Mouse (Mus musculus): ENCODE data around the gene Oprm1. TPM values are rescaled to one million over a fixed set of nuclear protein-coding genes. Genes with fewer than 3 reads are reported as not detected.

Oprm1 gene
- polyA plus RNA-seq, 1 experiment, result not detected

DNA sequence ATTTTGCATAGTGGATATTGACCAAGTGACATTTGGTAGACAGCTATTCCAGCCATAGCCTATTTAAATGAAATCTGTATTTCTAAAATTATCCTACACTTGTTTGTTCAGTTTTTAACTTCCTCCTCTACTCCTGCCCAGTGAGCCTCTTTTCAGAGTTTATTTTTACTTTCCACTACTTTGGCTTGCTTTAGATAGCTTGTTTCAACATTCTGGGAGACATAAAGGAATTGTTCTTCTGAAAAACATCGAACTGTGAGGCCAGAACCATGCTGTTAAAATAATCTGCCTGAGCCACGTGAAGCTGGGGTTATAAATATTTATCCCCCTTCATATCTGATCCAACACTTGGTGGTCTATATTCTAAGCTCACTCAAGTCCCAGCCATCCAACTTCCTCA, 172.6 kb downstream of the Oprm1 start:
- TF ChIP-seq SRF (IDR thresholded peaks at IDR 0.05; ENCODE audit: control insufficient read depth, insufficient read length, low read depth) (no peak), POLR2AphosphoS2 (IDR thresholded peaks at IDR 0.05; ENCODE audit: insufficient read length, low read depth) (no peak), POLR2A (IDR thresholded peaks at IDR 0.05; ENCODE audit: insufficient read length, low read depth) (no peak), MAX (IDR thresholded peaks at IDR 0.05; ENCODE audit: low read depth) (no peak), CEBPB (IDR thresholded peaks at IDR 0.05; ENCODE audit: insufficient read depth, poor library complexity, severe bottlenecking) (no peak), REST (IDR thresholded peaks at IDR 0.05; ENCODE audit: insufficient read depth, insufficient read length) (no peak), MYOG (IDR thresholded peaks at IDR 0.05; ENCODE audit: control insufficient read depth in 1 of 3, insufficient read depth in 1 of 3, insufficient read length in 2 of 3, low read depth in 2 of 3) (no peak), MYOD1 (IDR thresholded peaks at IDR 0.05; ENCODE audit: control insufficient read depth in 1 of 3, insufficient read length in 2 of 3, low read depth in 2 of 3) (no peak), TCF3 (IDR thresholded peaks at IDR 0.05; ENCODE audit: insufficient read length, low read depth) (no peak), USF1 (IDR thresholded peaks at IDR 0.05; ENCODE audit: low read depth) (no peak), TCF12 (IDR thresholded peaks at IDR 0.05; ENCODE audit: insufficient read depth, poor library complexity, severe bottlenecking) (no peak), E2F4 (IDR thresholded peaks at IDR 0.05; ENCODE audit: insufficient read depth) (no peak)
- no peaks in the 10 kb centered on the region for H3K27me3 ChIP-seq (ENCODE audit: control insufficient read depth, insufficient read depth, insufficient read length)
- no peaks in the 10 kb centered on the region for H3K36me3 ChIP-seq (ENCODE audit: control insufficient read depth, insufficient read depth)
- no peak overlapping the region for H3ac ChIP-seq (ENCODE audit: control insufficient read depth, insufficient read length)
- no peak overlapping the region for H3K4me2 ChIP-seq (ENCODE audit: low read depth)
- H3K4me3 ChIP-seq, result no peak overlapping the region
- H3K79me2 ChIP-seq (ENCODE audit: control insufficient read depth, insufficient read depth), result no peaks in the 10 kb centered on the region

- H3K4me2 ChIP-seq (ENCODE audit: low read depth), result no peak overlapping the region
- no peak overlapping the region for H3K4me3 ChIP-seq
- no peaks in the 10 kb centered on the region for H3K36me3 ChIP-seq (ENCODE audit: control insufficient read depth, insufficient read depth)
- H3K79me2 ChIP-seq (ENCODE audit: control insufficient read depth, insufficient read depth), result no peaks in the 10 kb centered on the region
- no peak overlapping the region for H3ac ChIP-seq (ENCODE audit: control insufficient read depth, insufficient read length)
- TF ChIP-seq TCF12 (IDR thresholded peaks at IDR 0.05; ENCODE audit: insufficient read depth, poor library complexity, severe bottlenecking) (no peak), POLR2AphosphoS2 (IDR thresholded peaks at IDR 0.05; ENCODE audit: insufficient read length, low read depth) (no peak), REST (IDR thresholded peaks at IDR 0.05; ENCODE audit: insufficient read depth, insufficient read length) (no peak), MAX (IDR thresholded peaks at IDR 0.05; ENCODE audit: low read depth) (no peak), CEBPB (IDR thresholded peaks at IDR 0.05; ENCODE audit: insufficient read depth, poor library complexity, severe bottlenecking) (no peak), USF1 (IDR thresholded peaks at IDR 0.05; ENCODE audit: low read depth) (no peak), MYOG (IDR thresholded peaks at IDR 0.05; ENCODE audit: control insufficient read depth in 1 of 3, insufficient read depth in 1 of 3, insufficient read length in 2 of 3, low read depth in 2 of 3) (no peak), SRF (IDR thresholded peaks at IDR 0.05; ENCODE audit: control insufficient read depth, insufficient read length, low read depth) (no peak), POLR2A (IDR thresholded peaks at IDR 0.05; ENCODE audit: insufficient read length, low read depth) (no peak), MYOD1 (IDR thresholded peaks at IDR 0.05; ENCODE audit: control insufficient read depth in 1 of 3, insufficient read length in 2 of 3, low read depth in 2 of 3) (no peak), TCF3 (IDR thresholded peaks at IDR 0.05; ENCODE audit: insufficient read length, low read depth) (no peak)
- H3K27me3 ChIP-seq (ENCODE audit: control insufficient read depth, insufficient read depth, insufficient read length), result no peaks in the 10 kb centered on the region
Measured at GRCm38 (mm10) chr10:6934776-6935175, 176.5 kb downstream of the Oprm1 start.

DNA sequence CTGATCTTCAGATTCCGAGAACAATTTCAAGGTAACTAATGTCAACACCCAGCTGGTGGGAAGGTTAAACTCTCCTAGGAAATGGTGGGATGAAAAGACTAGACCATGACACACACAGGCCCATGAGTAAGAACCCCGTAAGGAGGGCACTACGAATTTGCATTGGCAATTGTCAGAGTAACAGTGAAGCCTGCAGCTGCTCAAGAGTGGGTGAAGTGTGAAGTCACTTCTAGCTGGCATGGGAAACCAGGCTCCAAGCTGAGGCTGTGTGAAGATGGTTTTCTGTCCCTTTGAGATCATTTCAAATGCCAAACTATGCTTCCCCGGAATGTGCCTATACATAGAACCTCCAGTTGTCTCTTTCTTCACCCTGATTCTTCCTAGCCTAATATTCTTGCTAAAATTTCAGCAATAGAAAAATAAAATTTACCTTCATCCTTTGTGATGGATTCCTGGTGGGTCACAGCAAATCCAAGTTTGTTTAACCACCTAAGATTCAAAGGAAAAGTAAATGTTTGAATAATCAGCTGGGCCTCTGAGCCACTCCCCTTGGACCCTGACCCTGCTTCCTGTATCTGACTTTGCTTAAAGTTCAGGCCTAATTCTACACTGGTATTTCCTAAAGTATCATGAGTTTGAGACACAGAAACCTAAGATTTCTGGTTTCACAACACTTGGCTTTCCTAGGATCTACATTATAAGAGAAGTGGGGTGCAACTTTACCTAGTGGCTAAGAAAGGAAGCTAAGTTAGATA, 178.5 kb downstream of the Oprm1 start:
- no peak overlapping the region for H3K4me3 ChIP-seq
- H3K27me3 ChIP-seq (ENCODE audit: control insufficient read depth, insufficient read depth, insufficient read length), result no peaks in the 10 kb centered on the region
- no peaks in the 10 kb centered on the region for H3K79me2 ChIP-seq (ENCODE audit: control insufficient read depth, insufficient read depth)
- no peak overlapping the region for H3K4me2 ChIP-seq (ENCODE audit: low read depth)
- H3ac ChIP-seq (ENCODE audit: control insufficient read depth, insufficient read length), result no peak overlapping the region
- TF ChIP-seq POLR2AphosphoS2 (IDR thresholded peaks at IDR 0.05; ENCODE audit: insufficient read length, low read depth) (no peak), E2F4 (IDR thresholded peaks at IDR 0.05; ENCODE audit: insufficient read depth) (no peak), TCF3 (IDR thresholded peaks at IDR 0.05; ENCODE audit: insufficient read length, low read depth) (no peak), POLR2A (IDR thresholded peaks at IDR 0.05; ENCODE audit: insufficient read length, low read depth) (no peak), CEBPB (IDR thresholded peaks at IDR 0.05; ENCODE audit: insufficient read depth, poor library complexity, severe bottlenecking) (no peak), USF1 (IDR thresholded peaks at IDR 0.05; ENCODE audit: low read depth) (no peak), SRF (IDR thresholded peaks at IDR 0.05; ENCODE audit: control insufficient read depth, insufficient read length, low read depth) (no peak)
- H3K36me3 ChIP-seq (ENCODE audit: control insufficient read depth, insufficient read depth), result no peaks in the 10 kb centered on the region

- Histone ChIP-seq H3K4me3 (no peak overlapping the region), H3K36me3 (ENCODE audit: control insufficient read depth, insufficient read depth) (no peaks in the 10 kb centered on the region), H3K79me2 (ENCODE audit: control insufficient read depth, insufficient read depth) (no peaks in the 10 kb centered on the region), H3ac (ENCODE audit: control insufficient read depth, insufficient read length) (no peak overlapping the region), H3K4me2 (ENCODE audit: low read depth) (no peak overlapping the region), H3K27me3 (ENCODE audit: control insufficient read depth, insufficient read depth, insufficient read length) (no peaks in the 10 kb centered on the region)
- TF ChIP-seq SRF (IDR thresholded peaks at IDR 0.05; ENCODE audit: control insufficient read depth, insufficient read length, low read depth) (no peak), MAX (IDR thresholded peaks at IDR 0.05; ENCODE audit: low read depth) (no peak), MYOG (IDR thresholded peaks at IDR 0.05; ENCODE audit: control insufficient read depth in 1 of 3, insufficient read depth in 1 of 3, insufficient read length in 2 of 3, low read depth in 2 of 3) (no peak), USF1 (IDR thresholded peaks at IDR 0.05; ENCODE audit: low read depth) (no peak), TCF3 (IDR thresholded peaks at IDR 0.05; ENCODE audit: insufficient read length, low read depth) (no peak), E2F4 (IDR thresholded peaks at IDR 0.05; ENCODE audit: insufficient read depth) (no peak), TCF12 (IDR thresholded peaks at IDR 0.05; ENCODE audit: insufficient read depth, poor library complexity, severe bottlenecking) (no peak), REST (IDR thresholded peaks at IDR 0.05; ENCODE audit: insufficient read depth, insufficient read length) (no peak), POLR2AphosphoS2 (IDR thresholded peaks at IDR 0.05; ENCODE audit: insufficient read length, low read depth) (no peak), CEBPB (IDR thresholded peaks at IDR 0.05; ENCODE audit: insufficient read depth, poor library complexity, severe bottlenecking) (no peak), MYOD1 (IDR thresholded peaks at IDR 0.05; ENCODE audit: control insufficient read depth in 1 of 3, insufficient read length in 2 of 3, low read depth in 2 of 3) (no peak), POLR2A (IDR thresholded peaks at IDR 0.05; ENCODE audit: insufficient read length, low read depth) (no peak)
Measured at GRCm38 (mm10) chr10:6953115-6953514, 194.8 kb downstream of the Oprm1 start.
